Mouse (Mus musculus): Measurements from ENCODE around the gene Cntn3. TPM values are rescaled to one million over a fixed set of nuclear protein-coding genes. Genes with fewer than 3 reads are reported as not detected.

Gene Cntn3
- polyA plus RNA-seq, 1 experiment from 2014 or later, result 1.6 TPM

GRCm38 (mm10) chr6:102161186-102161585 lies 411.7 kb downstream of the Cntn3 start:
- no peaks in the 10 kb centered on the region for H3K36me3 ChIP-seq
- H3K27me3 ChIP-seq (replicated peaks), result no peaks in the 10 kb centered on the region
- 90% methylated on average over 3 of the region's 3 CpGs for WGBS
- no peaks in the 10 kb centered on the region for H3K4me1 ChIP-seq (replicated peaks)
- H3K4me3 ChIP-seq (replicated peaks), result no peak overlapping the region
- no peak overlapping the region for H3K9ac ChIP-seq
- no peak for ATAC-seq
- H3K9me3 ChIP-seq, result no peaks in the 10 kb centered on the region
- H3K4me2 ChIP-seq (replicated peaks), result no peak overlapping the region
- H3K27ac ChIP-seq, result no peak overlapping the region

DNA sequence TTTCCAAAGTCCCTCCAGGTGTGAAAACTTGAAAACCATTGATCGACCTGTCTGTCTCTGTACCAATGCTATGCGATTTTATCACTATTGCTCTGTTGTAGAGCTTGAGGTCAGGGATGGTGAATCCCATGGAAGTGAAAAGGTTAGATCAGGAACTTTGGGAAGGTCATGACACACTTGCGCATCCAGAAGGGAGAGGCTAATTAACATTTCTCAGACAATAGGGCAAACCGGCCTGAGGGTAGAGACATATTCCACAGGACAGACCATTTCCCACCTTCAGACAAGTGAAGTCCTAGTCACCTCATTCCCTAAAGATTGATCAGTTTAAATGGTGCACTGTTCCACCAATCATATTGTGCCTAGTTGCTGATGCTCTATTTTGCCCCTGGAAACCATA lies 451.2 kb downstream of the Cntn3 start:
- no peaks in the 10 kb centered on the region for H3K9me3 ChIP-seq
- H3K9ac ChIP-seq, result no peak overlapping the region
- H3K4me2 ChIP-seq (replicated peaks), result no peak overlapping the region
- H3K27ac ChIP-seq, result no peak overlapping the region
- WGBS, result 91% methylated on average over 4 of the region's 4 CpGs
- no peaks in the 10 kb centered on the region for H3K4me1 ChIP-seq (replicated peaks)
- no peak for ATAC-seq
- H3K4me3 ChIP-seq (replicated peaks), result no peak overlapping the region
- H3K36me3 ChIP-seq, result no peaks in the 10 kb centered on the region
- no peaks in the 10 kb centered on the region for H3K27me3 ChIP-seq (replicated peaks)

GRCm38 (mm10) chr6:102120003-102120402 lies 452.9 kb downstream of the Cntn3 start:
- Histone ChIP-seq H3K9me3 (no peaks in the 10 kb centered on the region), H3K27me3 (replicated peaks) (no peaks in the 10 kb centered on the region), H3K4me1 (replicated peaks) (no peaks in the 10 kb centered on the region), H3K36me3 (no peaks in the 10 kb centered on the region), H3K9ac (no peak overlapping the region), H3K4me2 (replicated peaks) (no peak overlapping the region), H3K27ac (no peak overlapping the region), H3K4me3 (replicated peaks) (no peak overlapping the region)
- no peak for ATAC-seq
- 56% methylated on average over 2 of the region's 2 CpGs for WGBS

DNA sequence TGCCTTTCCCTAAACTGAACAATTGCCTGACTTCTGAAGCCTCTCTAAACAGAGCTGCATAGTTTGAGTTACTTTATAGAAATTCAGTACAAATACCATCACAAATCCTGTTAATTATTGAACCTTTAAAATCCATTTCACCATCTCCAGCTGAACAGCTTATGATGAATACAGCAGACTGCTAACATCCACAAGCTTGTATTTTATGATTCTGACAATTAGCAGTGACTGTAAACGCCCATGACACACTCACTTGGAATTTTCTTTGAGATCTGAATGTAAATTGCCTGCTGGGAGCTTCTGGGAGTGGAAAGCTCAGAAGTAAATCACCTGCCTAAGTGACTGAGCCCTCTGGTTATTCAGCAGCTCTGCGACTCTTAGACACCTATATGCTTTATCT lies 459.3 kb downstream of the Cntn3 start:
- no peaks in the 10 kb centered on the region for H3K4me1 ChIP-seq (replicated peaks)
- ATAC-seq, result no peak
- H3K4me3 ChIP-seq (replicated peaks), result no peak overlapping the region
- WGBS, result 52% methylated on average over 2 of the region's 2 CpGs
- no peak overlapping the region for H3K27ac ChIP-seq
- no peaks in the 10 kb centered on the region for H3K27me3 ChIP-seq (replicated peaks)
- no peaks in the 10 kb centered on the region for H3K9me3 ChIP-seq
- no peak overlapping the region for H3K9ac ChIP-seq
- H3K4me2 ChIP-seq (replicated peaks), result no peak overlapping the region
- H3K36me3 ChIP-seq, result no peaks in the 10 kb centered on the region

Data from intestine, embryonic 15.5 days (tissue).